Mouse (Mus musculus) lung, postnatal 25 days (tissue): ENCODE results near the gene Fyn.

ENCODE experiments used
- DNase-seq: peaks from one replicate; pipeline ENCODE4 v3.0.0; 2022; ENCODE audit warnings: low spot score

The Fyn gene

GRCm38 (mm10) chr10:39412826-39413620 is 44.4 kb downstream of the Fyn start:
- peak; percentile 28 for DNase-seq

GRCm38 (mm10) chr10:39414068-39414467 is 45.4 kb downstream of the Fyn start:
- DNase-seq: no peak

- peak; percentile 28 for DNase-seq
These were observed 46.9 kb downstream of the Fyn start for GRCm38 (mm10) chr10:39415586-39415985.

- peak; percentile 24 for DNase-seq
These were observed 49.0 kb downstream of the Fyn start for GRCm38 (mm10) chr10:39417611-39418010.

- peak; percentile 35 for DNase-seq
These were observed 49.7 kb downstream of the Fyn start for GRCm38 (mm10) chr10:39418395-39418794.

- DNase-seq: peak; percentile 39
These were observed 52.4 kb downstream of the Fyn start for GRCm38 (mm10) chr10:39420842-39421617.

GRCm38 (mm10) chr10:39421772-39422171 is 53.1 kb downstream of the Fyn start:
- no peak for DNase-seq

- DNase-seq: no peak
These were observed 56.0 kb downstream of the Fyn start for GRCm38 (mm10) chr10:39424643-39425042.

- DNase-seq: no peak
These were observed 57.4 kb downstream of the Fyn start for GRCm38 (mm10) chr10:39426033-39426432.

GRCm38 (mm10) chr10:39426833-39427490 is 58.3 kb downstream of the Fyn start:
- DNase-seq: no peak

- DNase-seq: no peak
These were observed 61.0 kb downstream of the Fyn start for GRCm38 (mm10) chr10:39429661-39430060.

- no peak for DNase-seq
These were observed 61.6 kb downstream of the Fyn start for GRCm38 (mm10) chr10:39430074-39430764.

- DNase-seq: no peak
These were observed 62.6 kb downstream of the Fyn start for GRCm38 (mm10) chr10:39431265-39431664.

- no peak for DNase-seq
These were observed 64.3 kb downstream of the Fyn start for GRCm38 (mm10) chr10:39432648-39433568.

GRCm38 (mm10) chr10:39433893-39434292 is 65.2 kb downstream of the Fyn start:
- DNase-seq: no peak

- DNase-seq: no peak
These were observed 66.2 kb downstream of the Fyn start for GRCm38 (mm10) chr10:39434758-39435448.

GRCm38 (mm10) chr10:39438905-39439304 is 70.2 kb downstream of the Fyn start:
- DNase-seq: no peak

- DNase-seq: no peak
These were observed 71.9 kb downstream of the Fyn start for GRCm38 (mm10) chr10:39440506-39440905.

- no peak for DNase-seq
These were observed 73.0 kb downstream of the Fyn start for GRCm38 (mm10) chr10:39441636-39442035.

GRCm38 (mm10) chr10:39443122-39443521 is 74.5 kb downstream of the Fyn start:
- DNase-seq: no peak
